Mouse (Mus musculus) gastrocnemius, postnatal 36 days (tissue): ENCODE data around the gene Capza1. TPM values are rescaled to one million over a fixed set of nuclear protein-coding genes. Genes with fewer than 3 reads are reported as not detected.

Experiments
- total RNA-seq, 2 experiments: library from RNA; stranded (reverse); gene quantifications; 2 replicates each; pipeline ENCODE4 v1.2.3; 2021

The Capza1 gene
- total RNA-seq, 2 experiments from 2014 or later: 20.3 to 21.7 TPM

Other genes starting within 250 kb of the Capza1 start
- 10 to 100 TPM; 20.3 to 27.5 TPM for gene Slc16a1, start 225.8 kb downstream of the Capza1 start, total RNA-seq
- 10 to 100 TPM; 30.5 to 40.0 TPM for gene Ppm1j, start 83.4 kb downstream of the Capza1 start, total RNA-seq
- 1 to 10 TPM; 3.9 to 4.4 TPM for gene Fam19a3, start 82.7 kb downstream of the Capza1 start, total RNA-seq
- gene Rhoc, start 76.1 kb downstream of the Capza1 start, total RNA-seq: 10 to 100 TPM; 31.8 to 39.4 TPM
- gene Mov10, start 45.9 kb downstream of the Capza1 start, total RNA-seq: 1 to 10 TPM; 1.3 to 1.7 TPM
- 10 to 100 TPM; 20.2 to 21.2 TPM for gene St7l, start 500 bp downstream of the Capza1 start, total RNA-seq
- gene Wnt2b, start 97.4 kb upstream of the Capza1 start, total RNA-seq: under 1 TPM; 0.20 TPM
- 1 to 10 TPM; 4.1 to 4.4 TPM for gene Cttnbp2nl, start 188.6 kb upstream of the Capza1 start, total RNA-seq
- not detected for gene 4930564D02Rik, start 202.3 kb upstream of the Capza1 start, total RNA-seq